Mouse (Mus musculus) midbrain, embryonic 13.5 days (tissue): ENCODE results near the gene Snrpd3. TPM values are rescaled to one million over a fixed set of nuclear protein-coding genes. Genes with fewer than 3 reads are reported as not detected.
A peak's percentile ranks its signal among the peaks of the same experiment; 100 is the strongest.

ENCODE experiments used
- ATAC-seq: fragments of 200-750 bp; cut with Nextera tagmentation; 2 replicates; pipeline ENCODE4 v1.8.0; 2017; ENCODE audit warnings: mild to moderate bottlenecking, moderate TSS enrichment, moderate library complexity
- H3K27ac ChIP-seq: fragments of 300-500 bp; sonication (generic); 2 replicates; pipeline ENCODE4 v1.5.1; 2015; ENCODE audit warnings: inconsistent platforms, mild to moderate bottlenecking, moderate library complexity
- H3K27me3 ChIP-seq: fragments of 300-500 bp; sonication (generic); 2 replicates; pipeline ENCODE4 v1.6.1; 2015; ENCODE audit warnings: mild to moderate bottlenecking, inconsistent platforms
- H3K36me3 ChIP-seq: fragments of 300-500 bp; sonication (generic); 2 replicates; pipeline ENCODE4 v1.6.1; 2015; ENCODE audit warnings: mild to moderate bottlenecking, inconsistent platforms
- H3K4me1 ChIP-seq: fragments of 300-500 bp; sonication (generic); replicated peaks from 2 replicates; pipeline ENCODE4 v1.6.1; 2015; ENCODE audit warnings: inconsistent platforms
- H3K4me2 ChIP-seq: fragments of 300-500 bp; sonication (generic); replicated peaks from 2 replicates; pipeline ENCODE4 v1.6.1; 2015; ENCODE audit warnings: moderate library complexity, mild to moderate bottlenecking, inconsistent platforms
- H3K4me3 ChIP-seq: fragments of 300-500 bp; sonication (generic); replicated peaks from 2 replicates; pipeline ENCODE4 v1.5.1; 2015; ENCODE audit warnings: mild to moderate bottlenecking, inconsistent platforms
- H3K9ac ChIP-seq: fragments of 300-500 bp; sonication (generic); replicated peaks from 2 replicates; pipeline ENCODE4 v1.6.1; 2015; ENCODE audit warnings: mild to moderate bottlenecking, inconsistent platforms
- H3K9me3 ChIP-seq: fragments of 300-500 bp; sonication (generic); 2 replicates; pipeline ENCODE4 v1.6.1; 2016; ENCODE audit warnings: mild to moderate bottlenecking, inconsistent platforms
- WGBS: fragments of 180-500 bp; shearing (Covaris S2); methylation state at CpG from one replicate; pipeline ENCODE4 v1.1.7; 2015; 5-methylcytosine and 5-hydroxymethylcytosine counted together
- polyA plus RNA-seq: library from polyadenylated mRNA; unstranded; fragments of >200 nt; fragmentation: Nextera tagmentation; extraction: Ambion mirVana; gene quantifications from 2 replicates; pipeline ENCODE4 v1.2.1, GENCODE M21; 2015

The Snrpd3 gene
- polyA plus RNA-seq, 1 experiment from 2014 or later, result 167 TPM

DNA sequence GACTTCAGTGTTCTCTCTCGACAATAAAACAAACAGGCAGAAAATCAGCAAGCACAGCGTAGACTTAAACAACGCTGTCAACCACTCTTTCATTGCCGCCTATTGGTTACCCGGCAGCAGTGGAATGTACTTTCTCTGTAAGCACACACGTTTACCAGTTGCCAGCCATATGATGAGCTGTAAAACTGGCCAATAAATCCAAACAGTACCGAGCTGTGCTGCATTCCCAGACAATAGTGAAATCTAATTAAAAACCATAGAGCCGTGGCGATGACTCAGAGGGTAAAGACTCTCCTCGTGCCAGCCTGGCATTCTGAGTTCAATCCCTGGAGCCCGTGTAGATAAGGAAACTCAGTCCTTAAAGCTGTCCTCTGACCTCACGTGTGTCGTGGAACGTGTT, 31.1 kb downstream of the Snrpd3 start:
- H3K36me3 ChIP-seq, result peaks cover 10% of the 10 kb centered on the region
- H3K9ac ChIP-seq, result no peak overlapping the region
- H3K27ac ChIP-seq, result no peak overlapping the region
- H3K4me3 ChIP-seq, result no peak overlapping the region
- no peak for ATAC-seq
- H3K27me3 ChIP-seq, result no peaks in the 10 kb centered on the region
- no peaks in the 10 kb centered on the region for H3K4me1 ChIP-seq
- H3K9me3 ChIP-seq, result no peaks in the 10 kb centered on the region
- 73% methylated on average over 14 of the region's 14 CpGs for WGBS
- H3K4me2 ChIP-seq, result no peak overlapping the region

DNA sequence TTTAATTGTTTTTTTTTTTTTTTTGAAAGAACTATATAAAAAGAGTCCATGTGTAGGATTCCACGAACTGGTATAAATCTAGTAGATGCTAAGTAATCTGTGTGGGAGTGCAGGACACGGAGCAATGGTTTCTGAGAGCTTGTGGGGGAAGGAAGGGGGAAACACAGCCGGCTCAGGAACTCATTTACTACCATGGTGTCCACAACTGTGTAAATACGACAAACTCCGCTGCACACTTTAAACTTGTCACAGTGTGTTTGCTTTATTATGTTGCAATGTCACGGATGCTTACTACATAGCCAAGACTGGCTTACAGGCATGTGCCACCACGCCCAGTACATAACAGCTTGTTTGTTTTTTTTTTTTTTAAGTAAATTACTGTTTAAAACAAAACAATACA, 32.5 kb downstream of the Snrpd3 start:
- no peak overlapping the region for H3K9ac ChIP-seq
- peaks cover 18% of the 10 kb centered on the region for H3K36me3 ChIP-seq
- H3K4me1 ChIP-seq, result no peaks in the 10 kb centered on the region
- H3K4me2 ChIP-seq, result no peak overlapping the region
- H3K27me3 ChIP-seq, result no peaks in the 10 kb centered on the region
- H3K9me3 ChIP-seq, result no peaks in the 10 kb centered on the region
- ATAC-seq, result no peak
- H3K4me3 ChIP-seq, result no peak overlapping the region
- no peak overlapping the region for H3K27ac ChIP-seq
- WGBS, result 80% methylated on average over 7 of the region's 7 CpGs

DNA sequence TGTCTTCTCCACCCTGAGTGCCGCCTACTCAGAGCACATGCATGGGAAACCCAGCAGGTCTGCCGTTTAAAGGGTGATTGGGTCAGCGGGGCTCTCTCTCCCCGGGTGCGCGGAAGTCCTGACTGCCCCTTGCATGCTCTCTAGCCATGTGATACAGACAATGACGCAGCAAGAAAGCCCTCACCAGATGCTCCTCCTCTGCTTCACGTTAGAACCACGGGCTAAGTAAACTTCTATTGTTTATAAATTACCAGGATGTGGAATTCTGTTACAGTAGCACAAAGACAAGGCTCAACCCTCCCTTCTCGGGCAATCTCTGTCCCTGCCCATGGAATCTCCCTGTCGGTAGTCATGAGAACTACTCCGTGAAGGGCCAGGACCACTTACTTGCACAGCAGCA, 33.8 kb downstream of the Snrpd3 start:
- Histone ChIP-seq H3K9me3 (no peaks in the 10 kb centered on the region), H3K27ac (no peak overlapping the region), H3K4me1 (peaks cover 6% of the 10 kb centered on the region), H3K4me3 (no peak overlapping the region), H3K9ac (no peak overlapping the region), H3K4me2 (no peak overlapping the region), H3K27me3 (no peaks in the 10 kb centered on the region), H3K36me3 (peaks cover 27% of the 10 kb centered on the region)
- WGBS, result 60% methylated on average over 12 of the region's 12 CpGs
- ATAC-seq, result no peak

DNA sequence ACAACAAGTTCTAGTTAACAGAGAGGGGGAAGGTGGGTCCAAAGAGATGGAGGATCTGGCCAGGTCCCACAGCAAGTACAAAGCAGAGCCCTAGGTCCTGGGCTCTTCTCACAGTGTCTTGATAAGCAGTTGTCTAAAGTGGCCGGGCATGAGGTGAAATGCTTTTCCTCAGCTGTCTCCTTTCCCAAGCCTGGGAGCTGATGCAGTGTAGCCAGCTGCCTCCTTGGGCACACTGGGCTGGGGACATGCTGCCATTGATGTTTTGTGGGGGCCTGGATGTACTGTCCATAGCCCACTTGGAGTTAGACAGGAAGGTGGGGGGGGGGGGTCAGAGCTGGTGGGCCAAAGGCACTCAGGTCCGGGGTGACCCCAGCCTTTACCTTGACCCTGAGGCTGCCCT, 34.8 kb downstream of the Snrpd3 start:
- Histone ChIP-seq H3K27ac (no peak overlapping the region), H3K9ac (no peak overlapping the region), H3K4me2 (no peak overlapping the region), H3K36me3 (peaks cover 35% of the 10 kb centered on the region), H3K4me3 (no peak overlapping the region), H3K9me3 (no peaks in the 10 kb centered on the region), H3K4me1 (peaks cover 15% of the 10 kb centered on the region), H3K27me3 (no peaks in the 10 kb centered on the region)
- 75% methylated on average over 2 of the region's 2 CpGs for WGBS
- no peak for ATAC-seq

DNA sequence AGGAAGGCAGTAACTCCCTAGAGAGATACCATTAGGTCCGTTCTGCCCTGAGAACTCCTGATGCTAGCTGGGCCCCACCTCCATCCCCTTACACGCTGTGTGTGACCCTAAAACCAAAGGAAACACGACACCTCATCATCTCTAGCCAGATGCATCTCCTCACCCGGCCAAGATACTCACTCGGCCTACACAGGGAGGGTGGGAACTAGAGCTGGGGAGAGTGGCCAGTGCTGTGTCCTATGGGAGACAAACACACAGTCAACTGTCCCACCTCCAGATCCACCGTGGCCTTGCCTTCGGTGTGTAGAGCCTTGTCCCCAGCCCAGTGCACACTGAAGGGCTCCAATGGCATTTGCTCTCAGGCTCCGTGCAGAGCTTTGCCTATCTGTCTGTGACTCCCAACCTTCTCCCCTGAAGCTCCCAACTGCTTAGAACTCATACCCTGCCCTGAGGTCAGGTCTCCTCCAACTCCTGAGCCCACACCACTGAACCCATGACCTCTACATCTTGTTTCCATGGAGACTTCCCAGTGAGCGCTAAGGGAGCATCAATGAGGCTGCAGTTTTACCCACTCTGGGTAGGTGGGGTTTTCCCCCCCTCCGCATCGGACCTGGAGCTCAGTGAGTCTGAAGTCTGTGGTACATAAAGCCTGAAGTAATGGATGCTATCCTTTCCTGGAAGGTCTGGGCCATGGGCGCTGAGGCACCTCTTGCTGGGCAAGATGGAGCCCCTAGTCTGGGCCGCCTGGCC, 35.5 kb downstream of the Snrpd3 start:
- no peak overlapping the region for H3K9ac ChIP-seq
- H3K9me3 ChIP-seq, result no peaks in the 10 kb centered on the region
- no peaks in the 10 kb centered on the region for H3K27me3 ChIP-seq
- no peak overlapping the region for H3K4me2 ChIP-seq
- H3K4me3 ChIP-seq, result no peak overlapping the region
- no peak for ATAC-seq
- peaks cover 23% of the 10 kb centered on the region for H3K4me1 ChIP-seq
- no peak overlapping the region for H3K27ac ChIP-seq
- peaks cover 36% of the 10 kb centered on the region for H3K36me3 ChIP-seq
- WGBS, result 74% methylated on average over 13 of the region's 13 CpGs

DNA sequence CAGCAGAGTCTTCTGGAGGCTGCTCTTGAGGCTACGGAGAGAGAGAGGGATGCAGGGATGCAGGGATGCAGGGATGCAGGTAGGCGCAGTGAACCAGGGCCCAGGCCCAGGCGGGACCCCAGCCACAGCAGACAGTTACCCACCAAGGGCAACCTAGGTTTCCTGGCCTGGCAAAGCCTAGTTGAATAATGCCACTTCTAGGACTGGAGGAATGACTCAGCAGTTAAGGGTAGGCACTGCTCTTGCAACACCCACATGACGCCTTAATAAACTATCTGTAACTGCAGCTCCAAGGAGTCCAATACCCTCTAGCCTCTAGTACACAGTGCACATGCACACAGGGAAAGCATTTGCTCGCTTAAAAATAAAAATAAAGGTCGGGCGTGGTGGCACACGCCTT, 36.7 kb downstream of the Snrpd3 start:
- Histone ChIP-seq H3K9ac (no peak overlapping the region), H3K9me3 (no peaks in the 10 kb centered on the region), H3K27me3 (no peaks in the 10 kb centered on the region), H3K36me3 (peaks cover 36% of the 10 kb centered on the region), H3K4me1 (peaks cover 31% of the 10 kb centered on the region), H3K27ac (no peak overlapping the region), H3K4me3 (no peak overlapping the region), H3K4me2 (no peak overlapping the region)
- ATAC-seq, result no peak
- 89% methylated on average over 8 of the region's 8 CpGs for WGBS

DNA sequence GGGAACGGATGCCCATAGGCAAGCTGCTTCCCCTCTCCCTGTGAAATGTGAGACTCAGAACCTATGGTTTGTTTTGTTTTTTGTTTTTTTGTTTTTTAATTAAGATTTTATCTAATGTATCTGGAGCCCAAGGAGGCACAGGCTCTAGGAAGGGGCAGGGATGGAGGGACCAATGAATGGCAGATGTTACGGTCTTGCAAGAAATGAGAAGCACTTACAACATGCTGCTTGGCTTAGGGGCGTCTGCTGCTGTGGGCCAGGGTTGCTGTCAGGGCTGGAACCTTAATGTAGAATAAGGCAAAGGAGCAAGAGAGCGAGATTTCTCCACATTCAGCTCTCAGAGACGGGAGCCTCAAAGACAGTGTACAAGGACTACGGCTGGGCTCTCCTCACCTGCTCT, 38.2 kb downstream of the Snrpd3 start:
- H3K36me3 ChIP-seq, result peaks cover 36% of the 10 kb centered on the region
- H3K27me3 ChIP-seq, result peaks cover under 1% of the 10 kb centered on the region; the same call in 1 of the 2 replicates
- H3K9ac ChIP-seq, result no peak overlapping the region
- peak overlapping the region; percentile 44; the same call in 1 of the 2 replicates for H3K27ac ChIP-seq
- no peak for ATAC-seq
- no peak overlapping the region for H3K4me3 ChIP-seq
- 0 out of 2 replicates have a peak overlapping the region, but pooled peaks have one; percentile 9 for H3K4me2 ChIP-seq
- H3K4me1 ChIP-seq, result peaks cover 36% of the 10 kb centered on the region
- 83% methylated on average over 6 of the region's 6 CpGs for WGBS
- H3K9me3 ChIP-seq, result no peaks in the 10 kb centered on the region

DNA sequence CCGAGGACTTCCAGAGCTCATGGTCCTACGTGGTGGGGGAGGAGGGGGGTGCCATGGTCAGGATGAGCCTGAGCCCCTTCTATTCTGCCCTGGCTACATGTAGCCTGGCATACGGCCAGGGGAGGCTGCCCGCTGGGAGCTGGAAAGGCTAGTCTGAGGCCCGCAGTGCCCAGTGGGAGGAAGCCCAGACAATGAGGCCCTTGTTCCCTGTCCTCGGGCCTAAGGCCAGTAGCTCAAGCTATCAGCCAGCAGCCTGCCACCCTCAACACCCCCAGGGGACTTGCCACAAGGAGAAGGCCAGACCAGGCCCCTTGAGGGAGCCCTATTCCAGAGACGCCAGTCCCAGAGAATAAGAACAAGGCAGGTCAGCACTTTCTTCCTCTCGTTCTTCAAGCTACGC, 38.7 kb downstream of the Snrpd3 start:
- H3K9ac ChIP-seq, result no peak overlapping the region
- WGBS, result 37% methylated on average over 9 of the region's 9 CpGs
- H3K27ac ChIP-seq, result peak overlapping the region; percentile 74
- H3K36me3 ChIP-seq, result peaks cover 36% of the 10 kb centered on the region
- no peak overlapping the region for H3K4me3 ChIP-seq
- peak; percentile 49 for ATAC-seq
- peaks cover 5% of the 10 kb centered on the region for H3K27me3 ChIP-seq
- H3K4me2 ChIP-seq, result 0 out of 2 replicates have a peak overlapping the region, but pooled peaks have one; percentile 9
- H3K4me1 ChIP-seq, result peaks cover 41% of the 10 kb centered on the region
- H3K9me3 ChIP-seq, result no peaks in the 10 kb centered on the region

DNA sequence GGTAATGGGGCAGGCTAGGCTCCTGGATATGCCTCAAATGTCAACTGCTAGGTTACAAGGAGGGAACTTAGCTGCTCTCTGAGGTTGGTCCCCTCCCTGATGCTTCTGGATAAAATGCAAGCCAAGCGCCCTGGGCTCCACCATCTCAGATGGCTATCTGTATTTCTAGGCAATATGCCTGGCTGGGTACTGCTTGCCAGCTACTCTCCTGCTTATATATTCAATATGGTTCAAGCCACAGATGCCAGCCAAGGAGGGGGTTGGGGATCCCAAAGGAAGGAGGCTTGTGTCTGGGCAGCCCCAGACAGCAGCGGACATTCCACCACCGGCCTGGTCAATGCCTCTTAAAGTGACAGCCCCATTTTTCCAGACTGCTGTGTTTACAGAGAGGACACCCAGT, 41.2 kb downstream of the Snrpd3 start:
- 26% methylated on average over 3 of the region's 3 CpGs for WGBS
- H3K4me1 ChIP-seq, result peaks cover 43% of the 10 kb centered on the region

DNA sequence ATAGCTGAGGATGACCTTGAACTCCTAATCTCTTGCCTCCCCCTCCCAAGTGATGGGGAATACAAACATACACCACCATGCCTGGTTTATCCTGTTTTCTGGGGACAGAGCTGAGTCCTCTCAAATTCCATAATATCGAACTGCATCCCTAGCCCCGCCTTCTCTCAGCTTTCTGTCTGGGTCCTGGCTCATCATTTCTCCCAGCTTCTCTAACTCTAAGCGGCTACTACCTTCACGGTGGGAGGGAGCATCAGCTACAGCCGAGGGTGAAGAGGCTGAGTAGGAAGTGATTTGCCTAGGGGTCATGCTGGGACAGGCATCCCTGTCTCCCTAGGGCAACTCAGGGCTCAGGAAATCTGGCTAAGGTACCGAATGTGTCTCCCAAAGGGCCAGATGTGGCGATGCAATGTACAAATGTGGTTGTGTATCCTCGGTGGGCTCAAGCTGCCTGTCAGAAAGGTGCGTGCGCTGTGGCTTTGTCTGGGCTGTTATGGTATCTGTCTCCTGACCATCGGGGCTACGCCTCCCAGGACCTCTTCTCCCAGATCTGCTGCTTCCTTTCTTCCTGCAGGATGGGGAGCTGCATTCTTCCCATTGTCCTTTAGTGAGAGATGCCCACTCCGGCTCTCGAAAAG, 41.8 kb downstream of the Snrpd3 start:
- WGBS, result 3% methylated on average over 14 of the region's 14 CpGs
- H3K36me3 ChIP-seq, result peaks cover 20% of the 10 kb centered on the region
- H3K27me3 ChIP-seq, result peaks cover 19% of the 10 kb centered on the region
- H3K9me3 ChIP-seq, result no peaks in the 10 kb centered on the region
- peak overlapping the region; percentile 70 for H3K4me3 ChIP-seq
- peak overlapping the region; percentile 93 for H3K27ac ChIP-seq
- peak; percentile 19 for ATAC-seq
- H3K4me1 ChIP-seq, result peaks cover 43% of the 10 kb centered on the region
- H3K4me2 ChIP-seq, result peak overlapping the region; percentile 89
- peak overlapping the region; percentile 86 for H3K9ac ChIP-seq

More for the DNA sequence above, 41.2 kb downstream of the Snrpd3 start:
- Histone ChIP-seq H3K9ac (peak overlapping the region; percentile 86), H3K27ac (peak overlapping the region; percentile 93), H3K27me3 (peaks cover 19% of the 10 kb centered on the region), H3K4me3 (peak overlapping the region; percentile 70), H3K9me3 (no peaks in the 10 kb centered on the region), H3K36me3 (peaks cover 26% of the 10 kb centered on the region), H3K4me2 (peak overlapping the region; percentile 89)
- no peak for ATAC-seq

DNA sequence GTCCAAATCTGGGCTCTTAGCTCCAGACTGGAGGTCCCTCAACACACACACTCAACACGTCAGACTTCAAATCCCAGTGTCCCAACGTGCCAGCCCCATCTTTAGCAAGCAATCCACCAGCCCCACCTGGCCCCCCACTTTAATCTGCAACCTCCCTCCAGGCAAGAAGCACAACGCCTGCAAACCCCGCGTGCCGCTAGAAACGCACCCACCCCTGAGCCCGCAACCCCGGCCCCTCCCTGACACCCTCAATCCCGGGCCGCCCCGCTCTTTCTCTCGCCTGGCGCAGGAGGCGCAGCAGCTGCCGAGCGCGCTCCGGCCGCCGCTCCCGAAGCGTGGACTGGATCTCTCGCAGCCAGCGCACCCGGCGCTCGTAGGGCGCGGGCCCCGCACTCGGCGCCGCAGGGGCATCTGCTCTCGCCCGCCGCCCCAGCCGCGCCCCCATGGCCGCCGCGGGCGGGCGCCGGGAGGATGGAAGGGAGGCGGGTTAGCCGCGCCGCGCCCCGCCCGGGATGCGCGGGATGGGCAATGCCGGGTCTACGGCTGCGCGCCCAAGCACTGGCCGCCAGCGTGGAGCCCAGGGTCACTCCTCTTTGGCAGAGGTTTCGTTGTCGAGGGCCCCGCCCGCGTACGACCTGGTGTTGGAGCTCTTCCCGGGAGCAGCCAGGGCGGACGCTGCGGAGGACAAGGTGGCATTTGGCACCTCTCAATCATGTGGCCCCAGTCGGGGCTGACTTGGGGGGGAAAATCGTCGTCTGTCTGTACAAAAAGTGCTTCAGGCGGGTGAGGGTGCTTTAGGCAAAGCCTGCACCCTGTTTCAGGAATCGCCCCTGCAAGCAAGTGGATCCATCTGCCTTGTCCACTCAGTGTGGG, 42.6 kb downstream of the Snrpd3 start, which contains the start of gene Lrrc75b:
Lrrc75b (minus strand) TSS at position 655 of the 873 bp plus-strand sequence.
- under 1% methylated on average over 75 of the region's 75 CpGs for WGBS
- Histone ChIP-seq H3K27me3 (peaks cover 19% of the 10 kb centered on the region), H3K4me1 (peaks cover 43% of the 10 kb centered on the region), H3K36me3 (peaks cover 17% of the 10 kb centered on the region), H3K27ac (peak within 1 kb of the TSS; percentile 93), H3K4me2 (peak within 1 kb of the TSS; percentile 89), H3K9ac (peak within 1 kb of the TSS; percentile 86), H3K9me3 (no peaks in the 10 kb centered on the region), H3K4me3 (peak within 1 kb of the TSS; percentile 70)
- peak; percentile 56 for ATAC-seq

DNA sequence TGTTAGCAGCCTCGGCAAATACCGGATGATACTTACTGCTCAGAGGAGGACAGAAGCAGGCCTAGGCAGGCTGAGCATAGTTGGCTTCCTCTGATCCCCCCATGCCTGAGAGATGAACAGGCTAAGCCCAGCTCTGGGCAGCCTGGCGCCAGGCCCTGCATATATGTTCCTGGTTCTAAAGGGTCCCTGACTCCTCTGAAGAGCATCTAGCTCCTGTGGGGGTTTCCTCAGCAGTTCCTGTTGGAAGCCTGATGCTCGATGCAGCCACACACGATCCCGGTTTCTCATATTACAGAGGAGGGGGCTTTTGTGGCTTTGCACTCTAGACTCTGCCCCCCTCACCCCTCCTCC, 43.2 kb downstream of the Snrpd3 start:
- peak overlapping the region; percentile 89 for H3K4me2 ChIP-seq
- peak overlapping the region; percentile 93 for H3K27ac ChIP-seq
- ATAC-seq, result peak; percentile 53
- H3K4me1 ChIP-seq, result peaks cover 43% of the 10 kb centered on the region
- H3K4me3 ChIP-seq, result peak overlapping the region; percentile 70
- WGBS, result 12% methylated on average over 6 of the region's 6 CpGs
- peaks cover 19% of the 10 kb centered on the region for H3K27me3 ChIP-seq
- H3K36me3 ChIP-seq, result peaks cover 15% of the 10 kb centered on the region
- H3K9me3 ChIP-seq, result no peaks in the 10 kb centered on the region
- H3K9ac ChIP-seq, result peak overlapping the region; percentile 86
